Mouse (Mus musculus): ENCODE data around the gene Bcam.
"Not testable (repeated sequence)": the region's sequence is repeated elsewhere in the genome, so short reads cannot be mapped to it uniquely, and the experiment has no call there.

Bcam gene

DNA sequence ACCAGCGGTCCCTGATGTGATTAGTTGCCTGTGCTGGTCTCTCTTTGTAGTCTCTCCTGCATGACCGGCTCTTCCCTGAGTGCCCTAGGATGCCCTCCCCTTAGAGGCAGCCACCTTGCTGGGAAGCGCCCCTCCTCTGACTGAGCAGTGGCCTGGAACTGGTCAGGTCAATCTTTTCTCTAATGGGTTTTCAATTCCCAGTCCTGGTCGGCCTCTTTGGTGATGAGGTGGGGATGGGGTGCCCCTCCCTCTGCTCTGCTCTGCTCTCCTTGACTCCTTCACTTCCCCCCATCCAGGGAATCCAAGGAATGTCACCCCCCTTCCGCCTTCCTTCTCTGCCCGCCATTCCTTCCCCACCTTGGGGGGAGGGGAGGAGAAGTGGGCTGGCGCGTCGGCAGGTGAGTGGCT lies at the start of gene Bcam:
Gene Bcam, minus strand, starts transcription at position 33 of the 408 bp plus-strand sequence.
- DNase-seq, result no peak

DNA sequence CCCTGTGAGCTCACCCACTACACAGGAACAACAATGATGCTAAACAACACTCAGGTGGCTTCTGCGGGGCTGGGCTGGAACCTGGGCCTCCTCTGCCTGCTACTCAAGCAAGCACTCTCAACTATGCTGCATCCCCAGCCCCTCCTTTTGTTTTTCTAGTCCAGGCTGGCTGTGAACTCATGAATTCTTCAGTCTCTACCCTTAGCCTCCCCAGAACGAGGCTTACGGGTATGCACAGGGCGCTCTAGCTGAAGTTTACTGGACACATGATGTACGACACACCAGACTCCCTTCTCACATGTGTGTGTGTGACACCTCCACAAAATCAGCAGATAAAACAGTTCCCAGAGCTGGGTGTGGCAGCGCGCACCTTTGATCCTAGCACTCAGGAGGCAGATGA lies 48.1 kb upstream of the Bcam start:
- no peak for DNase-seq

DNA sequence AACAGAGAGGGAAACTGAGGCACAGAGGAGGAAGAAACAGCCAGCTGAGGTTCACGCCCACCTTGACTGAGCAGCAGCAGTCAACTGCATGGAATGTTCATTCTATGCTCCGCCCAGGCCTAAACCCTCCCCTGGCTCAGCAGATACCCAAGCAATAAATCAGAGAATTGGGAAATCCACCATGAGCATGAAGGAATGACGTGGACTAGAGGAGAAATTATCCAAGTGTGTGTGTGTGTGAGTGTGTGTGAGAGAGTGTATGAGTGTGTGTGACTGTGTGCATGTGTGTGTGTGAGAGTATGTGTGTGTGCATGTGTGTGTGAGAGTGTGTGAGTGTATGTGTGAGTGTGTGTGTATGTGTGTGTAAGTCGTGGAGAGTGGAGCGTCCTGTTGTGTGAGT lies 47.6 kb upstream of the Bcam start:
- DNase-seq, result no peak

DNA sequence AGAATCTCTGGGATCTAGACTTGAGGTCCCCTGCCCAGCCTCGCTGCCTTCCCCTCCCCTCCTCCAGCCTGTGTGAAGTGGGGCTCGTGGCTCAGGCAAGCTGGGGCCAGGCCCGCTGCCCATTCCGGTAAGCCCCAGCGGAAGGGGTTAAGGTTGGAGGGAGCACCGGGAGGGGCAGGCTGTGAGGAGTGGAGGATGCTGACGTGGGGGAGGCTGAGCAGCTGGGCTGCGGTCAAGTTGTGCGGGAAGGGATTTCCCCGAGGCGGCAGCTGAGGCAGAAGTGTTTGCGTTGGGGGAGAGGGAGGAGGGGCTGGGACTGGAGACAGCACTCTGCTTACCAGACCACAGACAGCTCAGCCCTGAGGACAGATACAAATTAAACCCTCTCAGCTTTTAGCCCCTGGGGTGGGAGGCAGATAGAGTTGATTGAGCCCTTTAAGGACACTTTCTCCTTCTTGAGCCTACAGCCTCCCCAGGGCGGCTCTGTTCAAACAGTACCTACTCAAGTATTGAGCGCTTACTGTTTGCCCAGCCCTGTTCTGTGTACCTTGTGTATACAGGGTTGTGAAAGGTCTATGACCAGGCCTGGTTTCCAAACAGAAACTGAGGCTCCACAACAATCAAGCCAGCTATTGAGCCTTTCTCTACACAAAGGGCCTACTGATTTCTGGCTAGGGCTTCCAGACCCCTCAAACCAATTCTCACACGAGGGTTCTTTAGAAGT lies 46.7 kb upstream of the Bcam start:
- DNase-seq, result peak; percentile 68

DNA sequence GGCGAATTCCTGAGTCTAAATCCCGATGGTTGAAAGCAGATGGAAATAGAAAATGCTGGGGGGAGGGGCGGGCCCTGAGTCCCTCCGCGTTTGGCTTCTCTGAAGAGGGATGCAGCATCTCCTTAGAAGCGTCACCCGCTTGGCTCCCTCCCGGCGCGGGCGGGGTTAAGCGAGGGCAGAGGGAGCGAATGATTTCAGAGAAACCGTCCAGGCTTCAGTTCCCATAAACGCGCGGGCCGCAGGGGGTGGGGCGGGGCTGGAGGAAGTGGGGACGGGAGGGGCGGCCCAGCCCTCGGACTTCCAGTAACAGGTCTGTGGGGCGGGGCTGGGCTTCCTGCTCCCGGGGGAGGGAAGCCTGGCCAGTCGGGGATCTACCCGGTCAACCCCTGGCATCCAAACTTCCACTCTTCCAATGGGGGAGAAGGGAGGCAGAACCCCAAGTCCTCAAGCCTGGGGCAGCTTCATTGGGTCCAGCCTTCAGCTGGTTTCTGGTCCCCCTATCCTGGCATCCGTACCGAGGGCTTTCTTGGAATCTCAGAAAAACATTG lies 45.5 kb upstream of the Bcam start:
- peak; percentile 86 for DNase-seq

DNA sequence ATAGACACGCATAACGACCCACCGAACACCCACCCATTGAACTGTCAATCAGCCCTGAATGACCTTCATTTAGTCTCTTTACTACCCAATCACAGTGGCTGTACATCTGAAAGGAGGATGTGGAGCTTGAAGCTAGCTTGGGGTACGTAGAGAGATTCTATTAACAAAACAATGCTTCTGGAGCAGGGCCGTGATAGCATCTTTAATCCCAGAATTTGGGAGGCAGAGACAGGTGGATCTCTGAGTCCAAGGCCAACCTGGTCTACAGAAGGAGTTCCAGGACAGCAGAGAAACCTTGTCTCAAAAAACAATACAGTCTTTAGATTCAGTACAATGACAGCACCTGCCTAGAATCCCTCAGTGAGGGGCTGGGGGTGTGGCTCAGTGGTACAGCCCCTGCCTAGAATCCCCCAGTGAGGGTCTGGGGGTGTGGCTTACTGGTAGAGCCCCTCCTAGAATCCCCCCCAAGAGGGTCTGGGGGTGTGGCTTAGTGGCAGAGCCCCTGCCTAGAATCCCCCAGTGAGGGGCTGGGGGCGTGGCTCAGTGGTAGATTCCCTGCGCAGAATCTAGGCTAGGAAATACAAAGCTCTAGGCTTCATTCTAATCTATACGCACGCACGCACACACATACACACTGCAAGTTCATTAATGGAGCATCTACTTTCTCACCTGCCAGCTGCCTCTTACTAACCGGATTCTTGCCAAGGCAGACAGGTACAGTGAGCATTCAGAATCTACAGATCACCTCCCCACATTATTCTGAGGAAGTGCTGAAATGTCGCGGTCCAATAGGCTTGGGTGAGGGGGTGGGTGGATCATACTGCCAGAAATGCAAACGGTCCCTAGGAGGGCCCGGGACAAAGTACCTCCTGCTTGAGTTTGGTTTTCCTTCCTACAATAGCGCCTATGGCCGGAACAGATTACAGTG lies 44.7 kb upstream of the Bcam start:
- DNase-seq, result no peak

DNA sequence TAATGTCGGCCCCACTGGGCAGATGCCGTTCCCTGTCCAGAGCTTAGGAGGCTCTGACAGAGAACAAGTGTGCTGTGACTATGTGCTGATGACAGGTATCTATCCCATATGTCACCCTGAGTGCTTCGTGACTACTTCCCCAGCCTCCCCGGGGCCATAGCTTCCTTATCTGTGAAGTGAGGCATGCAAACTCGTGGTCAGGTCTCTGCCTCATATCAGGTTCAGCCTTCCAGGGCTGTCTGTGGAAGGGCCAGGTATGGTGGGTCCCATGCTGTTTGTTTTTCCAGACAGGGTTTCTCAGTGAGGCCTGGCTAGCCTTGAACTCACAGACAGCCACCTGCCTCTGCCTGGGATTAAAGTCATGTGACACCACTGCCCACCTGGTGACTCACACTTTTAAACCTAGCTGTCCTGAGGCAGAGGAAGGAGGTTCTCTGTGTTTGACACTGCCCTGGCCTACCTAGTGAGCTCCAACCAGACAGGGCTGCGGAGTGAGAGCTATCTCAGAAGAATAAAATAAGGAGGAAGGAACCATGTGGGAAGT lies 42.8 kb upstream of the Bcam start:
- DNase-seq, result no peak

DNA sequence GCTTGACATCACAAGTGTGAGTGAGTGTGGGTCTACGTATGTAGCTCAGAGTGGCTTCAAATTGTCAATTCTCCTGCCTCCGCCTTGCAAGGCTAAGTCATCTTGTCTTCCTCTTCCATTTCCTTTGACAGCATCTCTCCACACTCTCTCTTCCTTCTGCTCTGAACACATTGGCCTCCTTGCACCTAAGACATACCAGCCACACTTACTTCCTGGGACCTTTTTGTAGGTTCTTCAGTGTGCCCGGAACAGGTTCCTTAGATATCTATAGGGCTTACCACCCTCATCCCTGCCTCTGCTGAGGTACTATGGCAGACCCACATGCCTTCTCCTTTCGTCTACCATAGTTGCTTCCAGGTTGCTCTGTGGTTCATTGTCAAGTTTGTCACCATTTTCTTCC lies 42.3 kb upstream of the Bcam start:
- no peak for DNase-seq

DNA sequence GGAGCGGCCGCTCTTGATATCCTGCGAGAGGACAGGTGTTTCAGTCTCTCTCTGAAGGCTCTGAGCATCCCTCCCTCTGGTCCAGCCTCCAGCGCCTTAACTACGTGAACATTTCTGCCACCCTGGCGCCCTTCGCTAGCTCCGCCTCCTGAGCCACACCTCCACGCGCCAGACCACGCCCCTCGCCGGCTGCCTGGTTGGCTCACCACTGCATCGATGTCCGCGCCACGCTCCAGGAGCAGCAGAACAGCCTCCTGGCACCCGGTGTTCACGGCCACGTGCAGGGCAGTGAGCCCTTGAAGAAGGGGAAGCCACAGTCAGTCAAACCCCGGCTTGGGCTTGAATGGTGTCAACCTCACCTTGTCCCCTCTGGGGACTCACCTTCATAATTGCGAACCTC lies 40.3 kb upstream of the Bcam start:
- peak; percentile 71 for DNase-seq

DNA sequence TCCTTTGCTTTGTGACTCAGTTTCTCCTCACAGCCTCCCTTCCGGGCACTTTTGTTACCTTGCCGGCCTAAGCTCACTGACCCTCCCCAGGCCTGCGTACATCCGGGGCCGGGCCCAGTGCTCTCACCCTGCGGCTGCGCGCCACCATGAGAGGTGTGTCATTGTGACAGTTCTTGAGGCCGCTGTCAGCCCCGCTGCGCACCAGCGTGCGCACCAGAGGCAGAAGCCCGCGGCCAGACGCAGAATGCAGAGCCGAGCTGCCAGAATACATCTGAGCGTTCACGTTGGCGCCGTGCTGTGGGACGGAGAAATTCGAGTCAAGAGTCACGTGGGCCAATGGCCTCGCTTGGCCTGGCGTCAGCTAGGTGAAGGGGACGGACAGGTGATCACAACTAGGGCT lies 38.6 kb upstream of the Bcam start:
- no peak for DNase-seq

DNA sequence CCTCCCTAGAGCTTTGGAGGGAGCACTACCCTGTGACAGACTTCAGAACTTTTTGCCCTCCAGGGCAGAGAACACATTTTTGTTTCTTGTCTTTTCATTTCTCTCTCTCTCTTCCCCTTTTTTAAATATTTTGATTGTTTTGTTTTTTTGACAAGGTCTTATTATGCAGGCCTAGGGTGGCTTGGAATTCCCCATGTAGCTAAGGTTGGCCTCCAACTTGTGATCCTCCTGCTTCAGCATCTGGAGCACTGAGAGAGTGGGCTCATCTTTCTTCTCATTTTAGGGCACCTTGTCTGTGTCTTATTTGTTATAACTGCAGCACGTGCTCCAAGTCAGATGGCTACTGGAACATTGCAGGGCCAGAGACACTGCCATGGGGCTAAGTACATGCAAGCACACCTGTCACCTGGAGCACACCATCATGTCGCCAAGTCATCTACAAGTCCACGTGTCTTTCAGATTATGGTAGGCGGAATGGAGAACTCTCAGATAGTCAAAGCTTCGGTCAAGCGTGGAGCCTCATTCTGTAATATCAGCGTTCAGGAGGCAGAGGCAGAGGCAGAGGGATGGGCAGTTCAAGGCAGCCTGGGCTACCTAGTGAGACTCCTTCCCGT lies 35.6 kb upstream of the Bcam start:
- DNase-seq, result no peak

DNA sequence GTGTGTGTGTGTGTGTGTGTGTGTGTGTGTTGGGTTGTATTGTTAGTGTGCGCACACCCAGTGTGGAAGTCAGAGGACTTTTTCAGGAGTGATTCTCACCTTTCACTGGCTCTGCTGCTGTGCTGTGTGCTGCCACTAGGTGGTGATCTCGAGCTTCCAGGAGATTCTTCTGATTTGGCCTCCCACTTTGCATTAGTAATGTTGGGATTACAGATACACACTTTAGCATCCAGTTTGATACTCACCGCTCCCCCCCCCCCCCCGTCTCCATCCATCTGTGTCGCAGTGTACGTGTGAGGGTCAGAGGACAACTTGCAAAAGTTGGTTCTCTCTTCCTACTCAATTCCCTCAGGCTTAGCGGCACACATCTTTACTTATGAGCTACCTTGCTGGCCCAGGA lies 32.2 kb upstream of the Bcam start:
- peak; percentile 66 for DNase-seq

DNA sequence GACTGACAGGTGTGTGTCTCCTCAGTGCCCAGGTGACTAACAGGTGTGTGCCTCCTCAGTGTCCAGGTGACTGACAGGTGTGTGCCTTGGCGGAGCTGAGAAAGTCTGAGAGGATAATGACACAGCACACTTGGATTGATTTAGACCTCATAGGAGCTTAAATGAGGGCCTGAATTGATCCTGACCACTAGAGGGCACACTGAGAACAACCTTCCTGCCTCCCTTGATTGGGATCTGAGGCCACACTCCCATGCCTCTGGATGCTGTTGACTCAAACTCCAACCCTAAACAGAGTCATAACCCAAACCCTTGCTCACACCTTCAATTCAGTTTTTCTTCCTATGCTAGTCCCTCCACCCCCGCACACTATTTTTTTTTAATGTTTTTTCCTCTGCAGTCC lies 29.9 kb upstream of the Bcam start:
- DNase-seq, result peak; percentile 43

DNA sequence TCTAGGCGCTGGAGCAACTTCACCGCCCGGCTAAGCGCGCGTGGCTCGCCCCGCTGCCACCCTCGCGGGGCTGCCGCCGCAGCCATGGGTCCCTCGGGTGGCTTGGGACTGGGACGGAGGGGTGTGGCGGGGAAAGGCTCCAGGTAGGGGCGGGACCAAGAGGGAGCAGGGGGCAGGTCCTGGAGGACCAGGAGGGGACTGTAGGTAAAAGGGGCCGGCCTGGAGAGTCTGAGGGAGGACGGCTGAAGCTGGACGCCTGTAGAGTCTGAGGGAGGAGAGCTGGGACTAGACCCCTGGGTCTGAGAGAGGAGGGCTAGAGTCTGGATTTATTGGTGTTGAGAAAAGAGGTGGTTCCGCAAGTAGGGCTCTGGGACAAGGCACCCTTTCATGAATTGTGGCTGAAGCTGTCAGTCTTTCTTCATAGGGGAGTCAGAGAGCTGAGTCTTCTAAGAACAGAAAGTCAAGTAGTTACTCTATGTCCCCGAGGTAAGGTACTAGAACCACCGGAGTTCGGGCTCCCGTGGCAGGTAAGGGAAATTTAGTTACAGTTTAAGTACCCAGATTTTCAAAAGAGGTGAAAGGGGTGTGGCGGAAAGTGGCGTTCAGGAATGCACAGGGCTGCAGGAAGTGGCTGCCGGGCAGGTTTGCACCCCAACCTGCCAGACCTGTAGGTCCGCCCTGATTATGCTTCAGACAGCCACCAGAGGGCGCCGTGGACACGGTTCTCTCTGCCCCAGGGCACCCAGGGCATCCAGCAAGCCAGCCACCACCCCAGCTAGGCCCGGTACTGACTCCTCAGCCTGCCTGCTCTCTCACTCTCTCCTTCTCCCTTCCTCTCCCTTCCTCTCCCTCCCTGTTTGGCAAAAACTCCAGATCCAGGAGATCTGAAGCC lies 26.1 kb upstream of the Bcam start, which contains the start of gene Cblc:
Gene Cblc, minus strand, starts transcription at position 113 of the 892 bp plus-strand sequence.
- DNase-seq, result peak; percentile 74

DNA sequence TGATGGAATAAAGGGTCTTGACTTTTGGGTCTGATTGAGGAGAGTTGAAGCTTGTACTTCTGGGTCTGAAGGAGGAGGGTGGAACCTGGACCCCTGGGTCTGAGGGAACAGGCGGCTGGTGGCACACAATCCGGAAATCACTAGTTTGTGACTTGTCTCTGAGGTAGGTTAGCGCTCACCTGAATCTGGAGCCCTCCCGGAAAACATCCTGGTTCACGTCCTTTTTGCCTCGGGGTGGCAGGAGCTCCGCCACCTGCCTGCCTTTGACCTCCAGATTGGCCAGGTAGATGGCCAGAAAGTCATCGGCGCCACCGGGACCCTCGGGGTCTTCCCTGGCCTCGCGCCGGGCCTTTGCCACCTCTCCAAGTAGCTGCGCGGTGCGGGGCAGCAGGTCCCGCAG lies 25.4 kb upstream of the Bcam start:
- no peak for DNase-seq

DNA sequence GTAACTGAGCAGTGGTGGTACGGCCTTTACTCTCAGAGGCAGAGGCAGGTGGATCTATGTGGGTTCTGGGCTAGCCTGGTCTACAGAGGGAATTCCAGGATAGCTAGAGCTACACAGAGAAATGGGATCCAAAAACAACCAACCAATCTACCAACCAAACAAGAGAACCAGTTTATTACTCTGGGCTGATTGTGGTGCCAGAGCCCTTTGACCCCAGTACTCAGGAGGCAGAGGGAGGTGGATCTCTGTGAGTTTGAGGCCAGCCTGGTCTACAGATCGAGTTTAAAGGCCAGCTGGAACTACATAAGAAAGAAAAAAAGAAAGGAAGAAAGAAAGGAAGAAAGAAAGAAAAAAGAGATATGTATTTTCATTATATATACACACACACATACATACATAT lies 24.4 kb upstream of the Bcam start:
- no peak for DNase-seq

DNA sequence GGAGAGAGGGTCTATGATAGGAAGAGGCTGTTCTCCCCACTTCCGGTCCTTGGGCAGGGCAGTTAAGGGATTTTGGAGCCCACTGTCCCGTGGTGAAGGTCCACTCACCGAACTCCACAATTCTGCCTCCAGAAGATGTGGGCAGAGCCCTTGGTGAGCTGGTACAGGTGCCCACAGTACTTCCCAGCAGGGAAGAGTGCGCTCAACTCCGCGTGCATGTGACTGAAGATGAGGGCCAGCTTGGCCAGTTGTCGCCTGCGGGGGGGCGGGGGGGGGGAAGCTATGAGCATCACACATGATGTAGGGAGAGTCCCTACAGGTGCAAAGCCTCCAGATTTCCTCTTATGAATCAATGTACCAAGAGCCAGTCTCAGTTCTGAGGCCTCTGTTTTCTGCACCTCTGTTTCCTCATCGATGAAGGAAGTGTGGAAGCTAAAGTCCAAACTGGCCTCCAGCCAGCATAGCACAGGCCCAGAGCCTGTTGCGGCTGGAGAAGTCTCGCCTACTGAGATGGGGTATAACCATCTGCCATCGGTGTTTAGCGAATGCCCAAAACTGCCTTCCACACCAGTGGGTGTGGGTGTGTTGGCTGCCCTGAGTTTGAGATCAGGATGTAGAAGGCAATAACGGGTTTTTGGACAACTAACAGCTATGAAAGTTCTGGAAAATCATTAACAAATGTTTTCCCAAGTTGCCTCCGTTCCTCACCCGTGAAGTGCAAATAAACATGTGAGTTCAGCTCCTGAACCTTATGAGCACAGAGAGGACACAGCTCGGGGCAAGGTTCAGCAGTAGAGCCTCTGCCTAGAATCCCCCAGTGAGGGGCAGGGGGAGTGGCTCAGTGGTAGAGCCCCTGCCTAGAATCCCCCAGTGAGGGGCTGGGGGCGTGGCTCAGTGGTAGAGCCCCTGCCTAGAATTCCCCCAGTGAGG lies 22.1 kb upstream of the Bcam start:
- no peak for DNase-seq

DNA sequence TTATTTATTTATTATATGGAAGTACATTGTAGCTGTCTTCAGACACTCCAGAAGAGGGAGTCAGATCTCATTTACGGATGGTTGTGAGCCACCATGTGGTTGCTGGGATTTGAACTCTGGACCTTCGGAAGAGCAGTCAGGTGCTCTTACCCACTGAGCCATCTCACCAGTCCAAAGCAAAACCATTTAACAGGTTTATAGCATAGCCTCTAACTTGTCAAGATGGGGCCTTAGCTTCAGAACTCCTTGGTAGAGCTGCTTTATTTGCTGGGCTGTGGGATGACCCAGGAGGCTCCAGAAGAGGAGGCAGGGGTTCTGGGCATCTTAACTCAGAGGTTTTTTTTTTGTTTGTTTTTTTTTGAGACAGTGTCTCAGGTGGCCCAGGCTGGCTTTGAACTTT lies 20.7 kb upstream of the Bcam start:
- not testable (repeated sequence) for DNase-seq

DNA sequence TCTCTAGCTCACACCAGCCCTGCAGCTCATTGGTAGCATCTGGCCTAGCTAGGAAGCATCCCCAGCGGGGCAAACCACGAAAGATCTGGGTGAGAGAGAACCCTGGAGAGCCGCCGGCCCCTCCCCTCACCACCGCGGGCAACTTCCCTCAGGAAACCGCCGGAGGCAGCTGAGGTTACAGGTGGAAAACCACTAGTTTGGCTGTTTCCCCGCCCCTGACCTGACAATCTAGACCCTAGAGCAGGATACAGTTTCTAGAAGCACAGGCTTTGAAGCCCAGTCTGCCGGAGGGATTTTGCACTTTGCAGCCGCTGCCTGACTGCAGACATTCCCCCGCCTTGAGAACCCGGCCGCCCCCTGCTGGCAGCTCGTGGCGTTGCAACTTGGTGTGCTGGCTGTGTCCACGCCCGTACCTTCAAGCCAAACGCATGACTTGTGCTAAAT lies 19.1 kb upstream of the Bcam start:
- peak; percentile 88 for DNase-seq

DNA sequence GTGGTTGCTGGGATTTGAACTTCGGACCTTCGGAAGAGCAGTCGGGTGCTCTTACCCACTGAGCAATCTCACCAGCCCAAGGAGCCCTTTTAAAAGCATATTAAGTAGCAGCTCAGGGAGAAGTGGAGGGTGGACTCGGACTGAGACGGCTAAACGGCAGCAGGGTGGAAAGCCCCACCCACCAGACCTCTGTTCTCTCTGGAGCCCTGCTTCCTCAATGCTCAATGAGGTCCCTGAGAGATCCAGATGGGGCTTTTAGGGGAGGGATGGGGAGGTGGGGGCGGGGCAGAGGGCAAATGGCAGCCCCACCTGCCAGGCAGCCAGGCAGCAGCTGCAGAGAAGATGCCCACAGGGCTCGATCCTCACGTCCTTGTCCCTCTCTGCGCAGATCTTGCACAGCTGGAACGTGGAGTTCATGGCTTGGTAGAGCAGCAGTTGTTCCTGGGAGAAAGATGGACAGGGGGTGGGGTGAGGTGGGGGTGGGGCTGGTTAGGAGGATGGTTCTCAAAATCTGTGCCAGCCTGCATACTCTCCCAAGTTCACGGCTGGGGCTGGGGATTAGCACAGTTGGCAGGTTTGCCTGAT lies 15.2 kb upstream of the Bcam start:
- DNase-seq, result no peak

Measured in liver (tissue).